Mouse (Mus musculus) heart, postnatal 0 days (tissue): ENCODE measurements around the gene Lrp1. TPM values are rescaled to one million over a fixed set of nuclear protein-coding genes. Genes with fewer than 3 reads are reported as not detected.
A peak's percentile ranks its signal among the peaks of the same experiment; 100 is the strongest.

ENCODE experiments used
- ATAC-seq: fragments of 200-750 bp; cut with Nextera tagmentation; 2 replicates; pipeline ENCODE4 v1.8.0; 2017; ENCODE audit warnings: low read depth, moderate number of reproducible peaks, moderate library complexity; ENCODE audit not compliant: insufficient read depth
- DNase-seq: peaks from one replicate; pipeline ENCODE4 v3.0.0-alpha.2; 2016; ENCODE audit warnings: low spot score
- H3K27ac ChIP-seq: fragments of 300-500 bp; sonication (generic); 2 replicates; pipeline ENCODE4 v1.5.1; 2014; ENCODE audit warnings: low read depth, mild to moderate bottlenecking
- H3K27me3 ChIP-seq: fragments of 300-500 bp; sonication (generic); 2 replicates; pipeline ENCODE4 v1.6.1; 2014; ENCODE audit warnings: low read length, mixed read lengths; ENCODE audit not compliant: control insufficient read depth, insufficient read depth
- H3K36me3 ChIP-seq: fragments of 300-500 bp; sonication (generic); replicated peaks from 2 replicates; pipeline ENCODE4 v1.6.1; 2014; ENCODE audit warnings: low read length, mixed read lengths; ENCODE audit not compliant: control insufficient read depth, insufficient read depth
- H3K4me1 ChIP-seq: fragments of 300-500 bp; sonication (generic); 2 replicates; pipeline ENCODE4 v1.6.1; 2014; ENCODE audit warnings: antibody characterized with exemption; ENCODE audit not compliant: control insufficient read depth, insufficient read depth
- H3K4me2 ChIP-seq: fragments of 300-500 bp; sonication (generic); 2 replicates; pipeline ENCODE4 v1.6.1; 2014; ENCODE audit warnings: low read depth, mild to moderate bottlenecking, low read length, moderate library complexity
- H3K4me3 ChIP-seq: fragments of 300-500 bp; sonication (generic); 2 replicates; pipeline ENCODE4 v1.5.1; 2014; ENCODE audit warnings: low read depth, low read length
- H3K9ac ChIP-seq: fragments of 300-500 bp; sonication (generic); replicated peaks from 2 replicates; pipeline ENCODE4 v1.6.1; 2014; ENCODE audit warnings: low read depth, low read length, mixed read lengths
- H3K9me3 ChIP-seq: fragments of 300-500 bp; sonication (generic); replicated peaks from 2 replicates; pipeline ENCODE4 v1.6.1; 2016; ENCODE audit warnings: low read length; ENCODE audit not compliant: control insufficient read depth
- CTCF ChIP-seq: IDR thresholded peaks from 2 replicates; pipeline ENCODE4 v1.5.1; 2016; ENCODE audit warnings: antibody characterized with exemption, control low read depth, low read depth
- EP300 ChIP-seq: IDR thresholded peaks from 2 replicates; pipeline ENCODE4 v1.6.1; 2016; ENCODE audit warnings: antibody characterized with exemption, low read depth
- WGBS: fragments of 180-500 bp; shearing (Covaris S2); extraction: QIAGEN DNeasy Blood & Tissue Kit; methylation state at CpG from one replicate; pipeline ENCODE4 v1.1.7; 2014; 5-methylcytosine and 5-hydroxymethylcytosine counted together
- polyA plus RNA-seq: library from polyadenylated mRNA; unstranded; fragments of >200 nt; fragmentation: Nextera tagmentation; extraction: Ambion mirVana; gene quantifications from 2 replicates; pipeline ENCODE4 v1.2.1, GENCODE M21; 2015
- total RNA-seq: library from RNA; depleted of rRNA; stranded (reverse); fragments of >200 nt; gene quantifications from 2 replicates; pipeline ENCODE4 v1.2.3, GENCODE M21; 2014; ENCODE audit warnings: low replicate concordance

Lrp1 gene
- total and polyA plus RNA-seq, 2 experiments from 2014 or later: 15.7 to 65.9 TPM

- peak; percentile 43; the same call in 1 of the 2 replicates for ATAC-seq
- peaks cover 15% of the 10 kb centered on the region for H3K36me3 ChIP-seq
- H3K9ac ChIP-seq: no peak overlapping the region
- no peaks in the 10 kb centered on the region for H3K27me3 ChIP-seq
- H3K4me3 ChIP-seq: no peak overlapping the region
- no peak for TF ChIP-seq EP300
- peak; percentile 85 for TF ChIP-seq CTCF
- no peak overlapping the region for H3K4me2 ChIP-seq
- DNase-seq: peak; percentile 73
- no peak overlapping the region for H3K27ac ChIP-seq
- no peaks in the 10 kb centered on the region for H3K9me3 ChIP-seq
- WGBS: 16% methylated on average over 3 of the region's 3 CpGs
- H3K4me1 ChIP-seq: no peaks in the 10 kb centered on the region
Measured at GRCm38 (mm10) chr10:127569450-127569849, 51.5 kb downstream of the Lrp1 start.

GRCm38 (mm10) chr10:127566553-127567326 is 54.2 kb downstream of the Lrp1 start:
- Histone ChIP-seq H3K27ac (no peak overlapping the region), H3K9me3 (no peaks in the 10 kb centered on the region), H3K9ac (no peak overlapping the region), H3K4me3 (no peak overlapping the region), H3K27me3 (no peaks in the 10 kb centered on the region), H3K4me2 (no peak overlapping the region), H3K4me1 (no peaks in the 10 kb centered on the region; the same call in 1 of the 2 replicates), H3K36me3 (peaks cover 9% of the 10 kb centered on the region; the same call in 1 of the 2 replicates)
- DNase-seq (no peak), ATAC-seq (no peak)
- WGBS: 89% methylated on average over 28 of the region's 28 CpGs
- TF ChIP-seq CTCF: no peak
- TF ChIP-seq EP300: no peak

DNA sequence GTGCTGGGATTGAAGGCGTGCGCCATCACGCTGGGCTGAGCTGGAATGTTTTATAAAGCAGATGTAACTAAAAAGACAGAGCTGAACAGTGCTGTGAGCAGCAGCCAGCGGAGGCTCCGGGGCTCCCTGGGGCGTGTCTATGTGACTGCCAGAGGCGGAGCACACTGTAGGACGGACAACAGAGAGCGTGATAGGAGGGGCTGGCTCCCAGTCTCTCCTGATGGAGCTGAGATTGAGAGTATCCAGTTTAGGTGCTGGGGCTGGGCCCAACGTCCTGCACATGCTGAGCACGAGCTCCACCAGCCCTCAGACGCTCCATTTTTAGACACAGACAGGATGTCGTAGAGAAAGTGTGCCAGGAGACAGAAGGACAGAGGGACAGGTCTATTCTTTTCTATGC is 56.6 kb downstream of the Lrp1 start:
- H3K27me3 ChIP-seq: no peaks in the 10 kb centered on the region
- no peaks in the 10 kb centered on the region; the same call in 1 of the 2 replicates for H3K4me1 ChIP-seq
- H3K36me3 ChIP-seq: peaks cover 9% of the 10 kb centered on the region; the same call in 1 of the 2 replicates
- ATAC-seq (peak; percentile 85), DNase-seq (peak; percentile 57)
- H3K4me3 ChIP-seq: no peak overlapping the region
- TF ChIP-seq CTCF: no peak
- TF ChIP-seq EP300: no peak
- H3K9me3 ChIP-seq: no peaks in the 10 kb centered on the region
- H3K4me2 ChIP-seq: no peak overlapping the region
- H3K27ac ChIP-seq: peak overlapping the region; percentile 28; the same call in 1 of the 2 replicates
- H3K9ac ChIP-seq: no peak overlapping the region
- 9% methylated on average over 13 of the region's 13 CpGs for WGBS

DNA sequence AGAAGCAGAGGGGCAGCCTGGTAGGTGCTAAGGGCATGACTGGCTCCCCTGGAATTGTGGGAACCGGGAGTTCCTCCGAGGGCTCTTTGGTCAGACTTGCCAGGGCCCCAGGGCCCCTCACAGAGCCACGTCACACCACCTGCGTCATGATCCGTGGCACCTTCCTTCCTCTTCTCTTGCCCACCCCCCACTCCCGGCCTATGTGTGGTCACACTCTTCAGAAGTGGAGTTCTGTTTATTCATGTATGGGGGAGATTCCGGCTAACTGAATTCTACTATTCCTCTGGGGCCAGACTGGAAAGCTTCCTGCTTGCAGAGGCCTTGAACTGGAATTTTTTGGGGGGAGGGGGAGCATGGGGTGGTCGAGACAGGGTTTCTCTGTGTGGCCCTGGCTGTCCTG is 57.1 kb downstream of the Lrp1 start:
- TF ChIP-seq EP300 (no peak), CTCF (no peak)
- peaks cover 9% of the 10 kb centered on the region; the same call in 1 of the 2 replicates for H3K36me3 ChIP-seq
- peak overlapping the region; percentile 28 for H3K27ac ChIP-seq
- DNase-seq: no peak
- H3K4me1 ChIP-seq: no peaks in the 10 kb centered on the region; the same call in 1 of the 2 replicates
- no peaks in the 10 kb centered on the region for H3K9me3 ChIP-seq
- peak; percentile 15; the same call in 1 of the 2 replicates for ATAC-seq
- no peaks in the 10 kb centered on the region for H3K27me3 ChIP-seq
- no peak overlapping the region for H3K9ac ChIP-seq
- H3K4me2 ChIP-seq: no peak overlapping the region
- 59% methylated on average over 8 of the region's 8 CpGs for WGBS
- H3K4me3 ChIP-seq: no peak overlapping the region

GRCm38 (mm10) chr10:127561145-127561544 is 59.8 kb downstream of the Lrp1 start:
- H3K9me3 ChIP-seq: no peaks in the 10 kb centered on the region
- H3K36me3 ChIP-seq: peaks cover 21% of the 10 kb centered on the region
- no peak for DNase-seq
- H3K27ac ChIP-seq: no peak overlapping the region
- H3K9ac ChIP-seq: no peak overlapping the region
- H3K27me3 ChIP-seq: no peaks in the 10 kb centered on the region
- no peak for ATAC-seq
- H3K4me1 ChIP-seq: no peaks in the 10 kb centered on the region; the same call in 1 of the 2 replicates
- no peak overlapping the region for H3K4me3 ChIP-seq
- no peak overlapping the region for H3K4me2 ChIP-seq
- TF ChIP-seq EP300 (no peak), CTCF (0 out of 2 replicates have a peak, but pooled peaks have one; percentile 8)
